Mouse (Mus musculus): ENCODE measurements around the gene Tmem214.
A peak's percentile ranks its signal among the peaks of the same experiment; 100 is the strongest.

Tmem214 gene

DNA sequence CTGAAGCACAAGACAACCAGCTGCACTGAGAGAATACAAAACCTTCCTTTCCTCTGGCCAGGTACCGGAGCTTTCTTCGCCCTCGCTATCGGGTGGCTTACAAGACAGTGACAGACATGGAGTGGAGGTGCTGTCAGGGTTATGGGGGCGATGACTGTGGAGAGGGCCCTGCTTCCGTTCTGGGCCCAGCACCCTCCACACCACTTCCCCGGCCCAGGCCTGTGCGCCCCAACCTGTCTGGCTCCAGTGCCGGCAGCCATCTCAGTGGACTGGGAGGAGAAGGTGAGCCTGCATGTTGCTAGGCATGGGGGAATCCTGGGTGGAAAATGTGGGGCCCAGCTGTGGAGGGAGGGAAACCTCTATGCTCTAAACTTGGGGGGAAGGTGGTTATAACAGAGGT lies 47.6 kb downstream of the Tmem214 start:
- DNase-seq (ENCODE audit: low read depth): no peak

DNA sequence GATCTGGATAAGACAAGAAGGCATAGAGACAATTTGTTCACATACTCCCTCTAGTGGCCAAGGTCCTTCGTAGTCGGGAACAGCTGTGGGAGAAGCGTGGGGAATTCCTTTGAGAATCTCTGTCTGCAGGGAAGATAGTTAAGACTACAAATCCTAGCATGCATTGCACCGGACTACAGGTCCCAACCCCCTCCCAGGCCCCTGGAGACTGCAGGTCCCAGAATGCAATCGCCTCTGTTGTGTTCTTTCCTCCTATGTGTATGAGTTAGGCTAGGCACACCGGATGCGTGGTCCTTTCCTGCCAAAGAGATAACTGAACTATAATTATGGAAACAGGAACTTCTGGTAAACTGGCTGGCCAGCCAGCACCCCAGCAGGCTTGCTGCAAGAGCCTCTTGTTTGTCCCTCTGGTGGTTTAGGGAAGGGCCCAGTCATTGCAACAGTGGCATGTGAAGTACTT lies 48.2 kb downstream of the Tmem214 start:
- peak; percentile 72 for DNase-seq (ENCODE audit: low read depth)

DNA sequence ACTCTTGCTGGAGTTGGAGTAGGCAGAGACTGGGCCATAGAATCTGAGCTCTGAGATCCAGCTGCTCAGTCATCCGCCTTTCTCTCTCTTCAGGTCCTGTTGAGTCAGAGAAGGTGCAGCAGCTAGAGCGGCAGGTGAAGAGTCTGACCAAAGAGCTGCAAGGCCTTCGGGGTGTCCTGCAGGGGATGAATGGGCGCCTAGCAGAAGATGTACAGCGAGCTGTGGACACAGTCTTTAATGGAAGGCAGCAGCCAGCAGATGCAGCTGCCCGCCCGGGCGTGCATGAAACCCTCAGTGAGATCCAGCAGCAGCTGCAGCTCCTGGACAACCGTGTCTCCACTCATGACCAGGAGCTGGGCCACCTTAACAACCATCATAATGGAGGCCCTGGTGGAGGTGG lies 49.0 kb downstream of the Tmem214 start:
- DNase-seq (ENCODE audit: low read depth): no peak

DNA sequence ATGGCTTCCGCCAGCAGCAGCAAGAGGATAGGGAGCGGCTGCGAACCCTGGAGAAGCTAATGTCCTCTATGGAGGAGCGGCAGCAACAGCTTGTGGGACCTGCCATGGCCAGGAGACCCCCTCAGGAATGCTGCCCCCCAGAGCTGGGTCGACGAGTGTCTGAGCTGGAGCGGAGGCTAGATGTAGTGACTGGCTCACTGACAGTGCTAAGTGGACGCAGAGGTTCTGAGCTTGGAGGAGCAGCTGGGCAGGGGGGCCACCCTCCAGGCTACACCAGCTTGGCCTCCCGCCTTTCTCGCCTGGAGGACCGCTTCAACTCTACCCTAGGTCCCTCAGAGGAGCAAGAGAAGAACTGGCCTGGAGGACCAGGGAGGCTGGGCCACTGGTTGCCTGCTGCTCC lies 49.5 kb downstream of the Tmem214 start:
- no peak for DNase-seq (ENCODE audit: low read depth)

DNA sequence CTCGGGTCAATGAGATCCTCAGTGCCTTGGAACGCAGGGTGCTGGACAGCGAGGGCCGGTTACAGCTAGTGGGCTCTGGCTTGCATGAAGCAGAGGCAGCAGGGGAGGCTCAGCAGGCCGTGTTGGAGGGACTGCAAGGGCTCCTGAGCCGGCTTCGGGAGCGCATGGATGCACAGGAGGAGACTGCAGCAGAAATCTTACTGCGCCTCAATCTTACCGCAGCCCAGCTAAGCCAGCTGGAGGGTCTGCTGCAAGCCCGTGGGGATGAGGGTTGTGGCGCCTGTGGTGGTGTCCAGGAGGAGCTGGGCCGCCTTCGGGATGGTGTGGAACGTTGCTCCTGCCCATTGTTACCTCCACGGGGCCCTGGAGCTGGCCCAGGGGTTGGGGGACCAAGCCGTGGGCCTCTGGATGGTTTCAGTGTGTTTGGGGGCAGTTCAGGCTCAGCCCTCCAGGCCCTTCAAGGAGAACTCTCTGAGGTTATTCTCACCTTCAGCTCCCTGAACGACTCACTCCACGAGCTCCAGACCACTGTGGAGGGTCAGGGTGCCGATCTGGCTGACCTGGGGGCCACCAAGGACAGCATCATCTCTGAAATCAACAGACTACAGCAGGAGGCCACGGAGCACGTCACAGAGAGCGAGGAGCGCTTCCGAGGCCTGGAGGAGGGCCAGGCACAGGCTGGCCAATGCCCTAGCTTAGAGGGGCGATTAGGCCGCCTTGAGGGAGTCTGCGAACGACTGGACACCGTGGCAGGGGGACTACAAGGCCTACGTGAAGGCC lies 50.3 kb downstream of the Tmem214 start:
- DNase-seq (ENCODE audit: low read depth): no peak

DNA sequence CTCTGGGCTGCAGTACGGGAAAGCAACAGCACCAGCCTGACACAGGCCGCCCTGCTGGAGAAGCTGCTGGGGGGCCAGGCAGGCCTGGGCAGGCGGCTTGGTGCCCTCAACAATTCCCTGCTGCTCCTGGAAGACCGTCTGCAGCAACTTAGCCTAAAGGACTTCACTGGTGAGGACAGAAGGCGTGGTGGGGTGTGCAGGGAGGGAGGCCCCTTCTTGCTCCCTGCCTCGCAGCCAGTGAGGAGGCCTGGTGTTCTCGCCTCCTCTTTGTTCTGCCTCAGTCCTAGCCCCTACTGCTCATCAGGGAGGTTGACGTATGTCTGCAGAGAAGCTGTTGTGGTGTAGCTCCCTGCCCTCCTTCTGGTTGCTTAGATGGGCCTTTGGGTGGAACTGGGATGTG lies 50.9 kb downstream of the Tmem214 start:
- DNase-seq (ENCODE audit: low read depth): no peak

DNA sequence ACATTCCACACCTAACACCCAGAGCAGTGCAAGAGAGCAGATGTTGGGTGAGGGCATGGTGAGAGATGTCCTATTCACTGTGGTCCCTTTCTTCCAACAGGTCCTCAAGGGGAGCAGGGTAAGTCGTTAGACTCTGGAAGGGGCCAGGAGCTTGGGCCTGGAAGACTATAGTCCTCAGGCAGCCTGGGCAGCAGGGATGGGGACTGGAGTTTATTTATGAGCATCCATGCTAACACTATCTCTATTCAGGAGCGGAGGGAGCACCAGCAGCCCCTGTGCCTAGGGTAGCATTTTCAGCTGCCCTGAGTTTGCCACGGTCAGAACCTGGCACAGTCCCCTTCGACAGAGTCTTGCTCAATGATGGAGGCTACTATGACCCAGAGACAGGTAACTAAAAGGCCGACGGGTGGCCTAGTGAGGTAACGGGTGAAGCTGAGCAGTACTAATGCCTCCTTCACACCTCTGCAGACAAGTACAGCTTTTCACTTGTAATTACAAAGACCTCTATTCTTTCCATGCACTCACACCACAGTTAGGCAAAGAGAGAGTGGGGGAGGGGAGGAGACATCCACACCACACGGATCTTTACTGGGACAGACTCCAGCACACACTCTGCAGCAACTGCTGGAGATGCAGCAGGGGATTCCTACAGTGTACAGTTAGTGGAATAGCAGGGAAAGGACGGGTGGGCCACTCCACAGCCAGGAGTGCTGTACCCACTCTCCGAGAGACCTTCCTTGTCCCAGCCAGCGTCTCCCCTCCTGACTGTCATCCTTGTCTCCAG lies 52.2 kb downstream of the Tmem214 start:
- no peak for DNase-seq (ENCODE audit: low read depth)

DNA sequence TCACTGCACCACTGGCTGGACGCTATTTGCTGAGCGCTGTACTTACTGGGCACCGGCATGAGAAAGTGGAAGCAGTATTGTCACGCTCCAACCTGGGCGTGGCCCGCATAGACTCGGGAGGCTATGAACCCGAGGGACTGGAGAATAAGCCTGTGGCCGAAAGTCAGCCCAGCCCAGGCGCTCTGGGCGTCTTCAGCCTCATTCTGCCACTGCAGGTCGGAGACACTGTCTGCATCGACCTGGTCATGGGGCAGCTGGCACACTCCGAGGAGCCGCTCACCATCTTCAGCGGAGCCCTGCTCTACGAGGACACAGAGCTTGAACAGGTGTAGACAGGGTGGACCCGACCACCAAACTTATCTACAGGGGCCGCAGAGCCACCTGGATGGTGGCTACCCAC lies 52.8 kb downstream of the Tmem214 start:
- no peak for DNase-seq (ENCODE audit: low read depth)

DNA sequence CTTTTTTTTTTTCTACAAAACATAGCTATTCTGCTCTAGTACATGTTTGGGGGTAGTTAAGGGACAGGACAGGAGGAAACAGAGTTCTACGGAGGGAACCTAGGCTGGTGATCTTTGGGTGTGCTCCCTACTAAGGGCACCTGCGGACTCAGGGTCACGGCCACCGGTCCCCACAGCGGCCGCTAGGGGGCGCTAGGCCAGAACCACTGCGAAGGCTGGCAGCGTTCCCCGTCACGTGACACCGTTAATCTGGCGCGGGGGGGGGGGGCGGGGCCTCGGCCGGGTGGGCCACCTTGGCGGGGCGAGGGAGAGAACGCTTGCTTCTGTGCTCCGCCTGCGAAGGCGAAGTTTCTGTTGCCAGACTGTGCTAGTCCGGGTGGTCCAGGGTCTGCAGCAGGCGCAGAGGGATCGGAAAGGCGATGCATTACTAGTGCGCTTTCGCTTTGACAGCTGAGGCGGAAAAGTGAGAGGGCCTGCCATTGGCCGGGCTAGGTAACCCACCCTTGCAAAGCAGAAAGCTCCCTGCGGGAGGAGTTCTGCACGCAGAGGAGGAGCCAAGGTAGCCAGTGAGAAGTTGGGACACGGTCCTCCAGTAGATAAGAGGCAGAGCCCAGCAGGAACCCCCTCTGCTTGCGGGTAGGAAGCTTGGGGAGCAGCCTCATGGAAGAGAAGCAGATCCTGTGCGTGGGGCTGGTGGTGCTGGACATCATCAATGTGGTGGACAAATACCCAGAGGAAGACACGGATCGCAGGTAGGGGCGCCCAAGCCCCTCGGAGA lies 53.6 kb downstream of the Tmem214 start, which contains the start of gene Khk:
Gene Khk, plus strand, starts transcription at position 176 of the 778 bp plus-strand sequence.
- DNase-seq (ENCODE audit: low read depth): peak; percentile 88

DNA sequence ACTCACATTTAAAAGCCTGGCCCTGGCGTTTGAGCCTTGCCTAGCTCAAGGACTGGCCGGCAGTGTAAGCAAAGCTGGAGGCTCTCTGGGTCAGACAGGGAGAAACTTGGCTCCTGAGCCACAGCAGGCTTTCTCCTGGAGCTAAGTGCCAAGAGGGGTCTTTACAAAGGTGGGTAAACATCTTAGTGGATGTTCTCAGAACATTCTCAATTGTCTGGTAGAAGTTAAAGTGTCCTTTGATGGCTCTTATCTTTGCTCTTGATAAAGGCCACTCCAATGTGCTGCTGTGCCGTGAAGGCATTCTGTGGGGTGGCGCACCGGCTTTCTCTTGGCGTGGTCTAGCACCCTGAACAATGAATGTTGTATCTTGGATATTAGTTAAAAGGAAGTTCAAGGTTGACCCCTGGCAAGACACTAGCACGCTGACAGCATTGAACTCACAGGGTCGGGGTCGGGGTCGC lies 54.8 kb downstream of the Tmem214 start:
- DNase-seq (ENCODE audit: low read depth): no peak

DNA sequence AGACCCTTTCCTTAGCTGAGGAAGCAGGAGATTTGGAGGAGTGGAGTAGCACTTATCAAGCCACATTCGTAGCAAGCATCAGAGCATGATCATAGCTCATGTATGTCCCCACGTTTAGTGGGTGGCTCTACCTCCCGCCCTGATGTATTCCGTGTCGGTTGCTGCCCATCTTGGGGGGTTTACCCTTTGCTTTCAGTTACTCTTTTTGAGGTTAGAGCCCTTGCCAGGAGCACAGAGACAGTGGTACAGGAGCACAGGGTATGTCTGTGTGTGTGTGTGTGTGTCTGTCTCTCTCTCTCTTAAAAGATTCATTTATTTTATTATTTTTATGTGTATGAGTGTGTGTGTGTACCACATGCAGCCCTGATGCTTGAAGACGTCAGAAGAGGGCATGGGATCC lies 55.3 kb downstream of the Tmem214 start:
- no peak for DNase-seq (ENCODE audit: low read depth)

DNA sequence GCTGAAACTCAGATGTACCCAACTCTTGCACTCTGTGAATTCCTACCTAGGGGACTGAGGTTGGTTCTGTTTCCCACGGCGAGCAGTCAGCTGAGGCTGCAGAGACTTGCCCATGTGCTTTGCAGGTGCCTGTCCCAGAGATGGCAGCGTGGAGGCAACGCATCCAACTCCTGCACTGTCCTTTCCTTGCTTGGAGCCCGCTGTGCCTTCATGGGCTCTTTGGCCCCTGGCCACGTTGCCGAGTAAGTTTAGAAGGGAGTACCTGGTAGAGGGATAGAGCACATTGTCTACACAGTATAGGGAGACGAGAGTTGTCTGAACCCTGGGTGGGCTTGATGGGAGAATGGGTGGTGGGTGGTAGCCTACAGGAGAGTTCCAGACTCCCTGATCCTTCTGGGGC lies 56.8 kb downstream of the Tmem214 start:
- DNase-seq (ENCODE audit: low read depth): no peak

DNA sequence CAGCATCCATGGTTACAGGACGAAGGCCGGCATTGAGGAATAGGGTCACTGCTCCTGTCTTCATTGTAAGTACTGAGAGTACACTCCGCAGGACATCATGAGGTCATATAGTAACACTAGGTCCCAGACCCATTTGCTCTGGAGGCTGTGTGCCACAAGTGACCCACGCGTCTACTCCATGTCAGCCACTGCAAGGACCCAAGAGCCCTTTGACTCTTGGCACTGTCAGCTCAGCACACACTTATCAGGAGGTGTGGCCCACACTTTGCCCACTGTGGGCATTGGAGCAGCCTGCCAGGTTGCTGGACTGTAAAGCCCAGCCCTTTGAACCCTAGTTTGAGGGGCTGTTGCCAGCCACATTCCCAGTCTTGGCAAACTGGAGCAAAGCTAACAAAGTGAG lies 57.4 kb downstream of the Tmem214 start:
- DNase-seq (ENCODE audit: low read depth): no peak

DNA sequence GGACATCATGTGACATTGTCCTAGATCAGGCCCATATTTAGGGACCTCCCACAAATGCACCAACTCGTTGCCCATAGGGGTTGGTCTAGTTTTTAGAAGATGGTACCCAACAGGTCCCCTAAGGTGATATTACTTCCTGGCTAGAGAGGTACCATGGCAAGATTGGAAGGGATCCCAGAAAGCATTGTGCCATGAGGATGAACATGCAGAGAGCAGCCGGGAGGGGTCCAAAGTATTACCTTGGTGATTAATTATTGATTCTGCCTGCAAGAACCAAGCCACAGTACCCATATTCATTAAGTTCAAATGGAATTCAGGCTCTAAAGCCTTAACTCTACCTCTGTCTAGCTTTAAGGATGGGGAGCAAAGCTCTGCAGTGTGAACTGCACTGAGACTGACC lies 58.3 kb downstream of the Tmem214 start:
- DNase-seq (ENCODE audit: low read depth): no peak

DNA sequence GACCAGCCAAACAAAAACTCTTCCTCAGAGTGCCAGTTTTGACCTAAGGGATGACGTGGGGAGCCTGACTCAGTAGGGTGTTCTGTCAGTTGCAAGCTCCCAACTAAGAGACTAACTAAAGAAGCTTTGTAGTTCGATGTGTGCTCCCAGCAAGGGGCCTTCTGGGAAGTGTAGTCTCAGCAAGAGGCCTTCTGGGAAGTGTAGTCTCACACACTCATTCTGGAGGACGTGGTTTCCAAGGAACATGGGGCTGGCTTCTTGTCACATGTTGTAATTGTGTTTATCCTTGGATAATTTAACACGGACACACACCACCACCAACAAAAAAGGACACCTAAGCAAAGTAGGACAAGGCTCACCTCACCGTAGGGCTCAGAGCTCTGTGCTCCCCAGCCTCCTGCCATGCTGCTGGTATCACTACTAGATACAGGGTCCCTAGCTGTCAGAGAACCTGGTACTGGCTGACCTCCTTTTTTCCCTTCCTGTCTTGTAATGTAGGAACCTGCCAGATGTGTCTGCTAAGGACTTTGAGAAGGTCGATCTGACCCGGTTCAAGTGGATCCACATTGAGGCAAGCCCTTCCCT lies 60.2 kb downstream of the Tmem214 start:
- DNase-seq (ENCODE audit: low read depth): no peak
